Mouse (Mus musculus): Measurements from ENCODE around the gene Cdk16. TPM values are rescaled to one million over a fixed set of nuclear protein-coding genes. Genes with fewer than 3 reads are reported as not detected.
"Not testable (repeated sequence)": the region's sequence is repeated elsewhere in the genome, so short reads cannot be mapped to it uniquely, and the experiment has no call there.

Cdk16 gene
- polyA plus RNA-seq, 1 experiment from 2014 or later, result 80.6 TPM

DNA sequence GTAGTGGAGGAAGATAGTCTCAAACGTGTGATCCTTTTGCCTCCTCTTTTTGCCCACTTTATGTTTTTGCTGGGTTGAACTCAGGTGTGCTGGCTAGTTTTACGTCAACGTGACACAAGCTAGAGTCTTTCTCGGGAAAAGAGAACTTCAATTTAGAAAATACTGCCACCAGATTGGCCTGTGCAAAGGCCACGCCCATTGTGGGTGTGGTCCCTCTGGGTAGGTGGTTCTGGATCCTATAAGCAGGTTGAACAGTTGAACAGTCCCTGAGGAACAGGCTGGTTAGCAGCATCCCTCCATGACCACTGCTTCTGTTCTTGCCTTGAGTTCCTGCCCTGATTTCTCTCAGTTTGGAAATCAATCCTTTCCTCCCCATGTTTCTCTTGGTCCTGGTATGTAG is 40.9 kb downstream of the Cdk16 start:
- ATAC-seq (ENCODE audit: low FRiP score, low TSS enrichment), result no peak
- H3K4me3 ChIP-seq (ENCODE audit: low read length), result no peak overlapping the region
- 78% methylated on average over 5 of the region's 5 CpGs for WGBS

GRCm38 (mm10) chrX:20730048-20730447 is 42.3 kb downstream of the Cdk16 start:
- 49% methylated on average over 10 of the region's 10 CpGs for WGBS
- not testable (repeated sequence) for H3K36me3 ChIP-seq (ENCODE audit: control insufficient read depth, insufficient read depth, low read length); ATAC-seq (ENCODE audit: low FRiP score, low TSS enrichment); H3K4me1 ChIP-seq (ENCODE audit: control insufficient read depth, insufficient read depth, low read length); H3K27me3 ChIP-seq (ENCODE audit: control insufficient read depth, insufficient read depth, low read length); H3K27ac ChIP-seq (ENCODE audit: low read depth, low read length); H3K4me3 ChIP-seq (ENCODE audit: low read length); H3K9ac ChIP-seq (ENCODE audit: low read depth, low read length); H3K4me2 ChIP-seq (replicated peaks; ENCODE audit: low read depth, low read length); H3K9me3 ChIP-seq (ENCODE audit: control insufficient read depth, low read length)

More for the DNA sequence above, 40.9 kb downstream of the Cdk16 start:
- Histone ChIP-seq H3K4me2 (replicated peaks; ENCODE audit: low read depth, low read length) (no peak overlapping the region), H3K27me3 (ENCODE audit: control insufficient read depth, insufficient read depth, low read length) (no peaks in the 10 kb centered on the region), H3K4me1 (ENCODE audit: control insufficient read depth, insufficient read depth, low read length) (no peaks in the 10 kb centered on the region), H3K9ac (ENCODE audit: low read depth, low read length) (no peak overlapping the region), H3K27ac (ENCODE audit: low read depth, low read length) (no peak overlapping the region), H3K36me3 (ENCODE audit: control insufficient read depth, insufficient read depth, low read length) (no peaks in the 10 kb centered on the region), H3K9me3 (ENCODE audit: control insufficient read depth, low read length) (no peaks in the 10 kb centered on the region)

GRCm38 (mm10) chrX:20736479-20736878 is 48.7 kb downstream of the Cdk16 start:
- no peak overlapping the region for H3K4me3 ChIP-seq (ENCODE audit: low read length)
- no peak for ATAC-seq (ENCODE audit: low FRiP score, low TSS enrichment)
- H3K4me2 ChIP-seq (replicated peaks; ENCODE audit: low read depth, low read length), result no peak overlapping the region
- WGBS, result 89% methylated on average over 4 of the region's 4 CpGs
- H3K27me3 ChIP-seq (ENCODE audit: control insufficient read depth, insufficient read depth, low read length), result no peaks in the 10 kb centered on the region
- no peaks in the 10 kb centered on the region for H3K36me3 ChIP-seq (ENCODE audit: control insufficient read depth, insufficient read depth, low read length)
- H3K27ac ChIP-seq (ENCODE audit: low read depth, low read length), result no peak overlapping the region
- H3K9ac ChIP-seq (ENCODE audit: low read depth, low read length), result no peak overlapping the region
- H3K4me1 ChIP-seq (ENCODE audit: control insufficient read depth, insufficient read depth, low read length), result no peaks in the 10 kb centered on the region
- H3K9me3 ChIP-seq (ENCODE audit: control insufficient read depth, low read length), result no peaks in the 10 kb centered on the region

DNA sequence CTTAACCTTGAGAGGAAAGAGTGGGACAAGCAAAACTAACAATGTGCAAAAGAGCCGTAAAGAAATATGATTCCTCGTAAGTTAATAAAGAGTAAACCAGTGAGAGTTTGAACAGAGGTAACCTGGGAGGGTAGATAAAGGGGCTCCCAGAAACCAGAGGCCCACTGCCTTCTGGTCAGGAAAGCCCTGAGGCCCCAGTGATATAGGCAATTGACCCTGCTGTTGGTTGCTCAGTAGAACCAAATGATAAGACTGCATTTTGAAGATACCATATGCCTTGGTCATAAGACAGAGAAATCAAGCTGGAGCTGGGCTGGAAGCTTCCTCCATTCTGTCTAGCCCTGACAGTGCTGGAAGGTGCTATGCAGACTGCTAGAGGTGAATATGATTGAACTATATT is 61.1 kb downstream of the Cdk16 start:
- no peaks in the 10 kb centered on the region for H3K4me1 ChIP-seq (ENCODE audit: control insufficient read depth, insufficient read depth, low read length)
- H3K27ac ChIP-seq (ENCODE audit: low read depth, low read length), result no peak overlapping the region
- no peak overlapping the region for H3K4me3 ChIP-seq (ENCODE audit: low read length)
- H3K9ac ChIP-seq (ENCODE audit: low read depth, low read length), result no peak overlapping the region
- no peaks in the 10 kb centered on the region for H3K27me3 ChIP-seq (ENCODE audit: control insufficient read depth, insufficient read depth, low read length)
- H3K9me3 ChIP-seq (ENCODE audit: control insufficient read depth, low read length), result no peaks in the 10 kb centered on the region
- H3K4me2 ChIP-seq (replicated peaks; ENCODE audit: low read depth, low read length), result no peak overlapping the region
- WGBS, result 84% methylated on average over 2 of the region's 2 CpGs
- no peaks in the 10 kb centered on the region for H3K36me3 ChIP-seq (ENCODE audit: control insufficient read depth, insufficient read depth, low read length)
- ATAC-seq (ENCODE audit: low FRiP score, low TSS enrichment), result no peak

Other genes starting within 250 kb of the Cdk16 start
- gene Rgn, start 138.2 kb upstream of the Cdk16 start, polyA plus RNA-seq (2014; fragmentation: Nextera tagmentation; extraction: Ambion mirVana), result 5.9 and 6.2 TPM in 2 replicates
- gene Rbm10, start 70.5 kb upstream of the Cdk16 start, polyA plus RNA-seq (2014; fragmentation: Nextera tagmentation; extraction: Ambion mirVana), result 54.1 and 68.3 TPM in 2 replicates
- gene Ndufb11, start 70.3 kb upstream of the Cdk16 start, polyA plus RNA-seq (2014; fragmentation: Nextera tagmentation; extraction: Ambion mirVana), result 243 and 313 TPM in 2 replicates
- 118 and 194 TPM in 2 replicates for gene Uba1, start 29.6 kb upstream of the Cdk16 start, polyA plus RNA-seq (2014; fragmentation: Nextera tagmentation; extraction: Ambion mirVana)
- gene Usp11, start 16.0 kb downstream of the Cdk16 start, polyA plus RNA-seq (2014; fragmentation: Nextera tagmentation; extraction: Ambion mirVana), result 22.7 and 39.7 TPM in 2 replicates
- 94.0 and 103 TPM in 2 replicates for gene Araf, start 109.9 kb downstream of the Cdk16 start, polyA plus RNA-seq (2014; fragmentation: Nextera tagmentation; extraction: Ambion mirVana)
- gene Timp1, start 182.2 kb downstream of the Cdk16 start, polyA plus RNA-seq (2014; fragmentation: Nextera tagmentation; extraction: Ambion mirVana), result 23.1 and 28.7 TPM in 2 replicates
- gene Syn1, start 233.1 kb downstream of the Cdk16 start, polyA plus RNA-seq (2014; fragmentation: Nextera tagmentation; extraction: Ambion mirVana), result 0.10 and 0.12 TPM in 2 replicates
- 4.6 and 6.3 TPM in 2 replicates for gene Cfp, start 243.6 kb downstream of the Cdk16 start, polyA plus RNA-seq (2014; fragmentation: Nextera tagmentation; extraction: Ambion mirVana)

Measured in kidney, embryonic 14.5 days (tissue).